Mouse (Mus musculus): Measurements from ENCODE around the gene Boc.

Gene Boc

DNA sequence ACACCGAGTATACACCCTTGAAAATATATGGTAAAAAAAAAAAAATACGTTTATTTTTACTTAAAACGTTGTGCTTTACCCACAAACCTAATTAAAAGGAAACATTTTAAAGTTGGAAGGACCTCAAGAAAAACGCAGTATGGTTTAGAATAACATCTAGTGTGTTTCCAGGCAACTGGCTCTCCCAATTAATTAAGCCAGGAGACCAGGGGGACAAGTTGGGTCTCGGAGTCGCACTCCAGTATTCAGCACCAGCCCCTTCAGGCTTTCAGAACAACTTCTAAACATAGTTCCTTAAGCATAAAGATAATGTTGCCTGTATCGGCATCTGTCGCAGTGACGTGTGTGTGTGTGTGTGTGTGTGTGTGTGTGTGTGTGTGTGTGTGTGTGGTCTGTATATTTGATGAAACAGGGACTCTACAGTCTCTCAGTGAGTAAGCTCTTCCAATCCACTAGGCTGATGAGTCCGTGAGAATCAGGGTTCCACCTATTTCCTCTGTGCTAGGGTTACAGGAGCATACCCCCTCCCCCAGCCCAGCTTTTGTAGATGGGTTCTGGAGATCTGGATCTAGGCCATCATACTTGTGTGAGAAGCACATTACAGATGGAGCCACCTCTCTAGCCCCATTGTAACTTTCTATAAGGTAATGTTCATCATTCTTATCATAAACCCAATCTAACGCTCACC lies 31.3 kb downstream of the Boc start:
- no peak for DNase-seq (ENCODE audit: low spot score)

- no peak for DNase-seq (ENCODE audit: low spot score)
Observed at GRCm38 (mm10) chr16:44526689-44527088, 32.0 kb downstream of the Boc start.

- DNase-seq (ENCODE audit: low spot score) = no peak
Observed at GRCm38 (mm10) chr16:44526044-44526443, 32.7 kb downstream of the Boc start.

- no peak for DNase-seq (ENCODE audit: low spot score)
Observed at GRCm38 (mm10) chr16:44523595-44523994, 35.1 kb downstream of the Boc start.

DNA sequence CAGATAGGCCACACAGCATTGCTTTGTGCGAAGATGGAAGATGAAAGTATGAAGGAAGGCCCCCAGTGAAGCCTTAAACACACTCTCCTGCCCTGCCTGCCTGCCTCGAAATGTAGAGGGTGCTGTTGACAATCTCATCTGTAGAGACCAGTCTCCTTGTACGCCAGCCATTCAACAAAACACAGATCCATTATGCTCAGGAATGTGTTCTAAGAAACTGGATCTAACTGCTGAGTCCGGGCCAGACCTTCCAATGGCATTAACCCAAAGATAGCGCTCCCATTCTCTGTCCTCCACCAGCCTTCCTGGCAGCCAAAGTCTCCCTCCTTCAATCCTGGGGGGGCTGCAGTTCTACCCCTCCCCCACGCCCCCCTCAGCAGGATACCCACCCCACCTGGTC lies 42.2 kb downstream of the Boc start:
- DNase-seq (ENCODE audit: low spot score) = no peak

GRCm38 (mm10) chr16:44510521-44511213 lies 48.0 kb downstream of the Boc start:
- no peak for DNase-seq (ENCODE audit: low spot score)

- no peak for DNase-seq (ENCODE audit: low spot score)
Observed at GRCm38 (mm10) chr16:44509458-44510344, 49.0 kb downstream of the Boc start.

- no peak for DNase-seq (ENCODE audit: low spot score)
Observed at GRCm38 (mm10) chr16:44508772-44509171, 49.9 kb downstream of the Boc start.

- no peak for DNase-seq (ENCODE audit: low spot score)
Observed at GRCm38 (mm10) chr16:44508025-44508424, 50.7 kb downstream of the Boc start.

GRCm38 (mm10) chr16:44507027-44507929 lies 51.4 kb downstream of the Boc start:
- no peak for DNase-seq (ENCODE audit: low spot score)

GRCm38 (mm10) chr16:44505243-44505642 lies 53.5 kb downstream of the Boc start:
- no peak for DNase-seq (ENCODE audit: low spot score)

- DNase-seq (ENCODE audit: low spot score) = no peak
Observed at GRCm38 (mm10) chr16:44502895-44503575, 55.7 kb downstream of the Boc start.

DNA sequence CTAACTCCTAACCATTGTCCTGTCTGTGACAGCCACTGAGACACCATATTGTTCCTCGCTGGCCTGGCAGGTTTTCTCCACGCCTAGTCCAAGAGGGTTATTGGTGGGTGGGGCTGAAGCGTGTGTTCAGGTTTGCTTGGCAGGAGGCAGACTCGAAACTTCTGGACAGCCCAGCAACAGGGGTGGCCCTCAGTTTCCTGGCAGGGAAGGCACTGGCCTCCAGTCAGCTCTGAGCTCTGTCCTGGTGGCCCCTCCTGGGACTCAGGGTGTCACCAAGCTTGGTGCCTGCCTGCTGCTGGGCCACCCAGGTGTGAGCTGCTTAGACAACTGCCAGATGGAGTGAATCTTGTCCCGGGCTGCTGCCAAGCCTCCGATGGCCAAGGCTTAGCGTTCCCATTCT lies 56.4 kb downstream of the Boc start:
- no peak for DNase-seq (ENCODE audit: low spot score)

GRCm38 (mm10) chr16:44501783-44502182 lies 56.9 kb downstream of the Boc start:
- DNase-seq (ENCODE audit: low spot score) = no peak

GRCm38 (mm10) chr16:44498447-44498846 lies 60.2 kb downstream of the Boc start:
- no peak for DNase-seq (ENCODE audit: low spot score)

DNA sequence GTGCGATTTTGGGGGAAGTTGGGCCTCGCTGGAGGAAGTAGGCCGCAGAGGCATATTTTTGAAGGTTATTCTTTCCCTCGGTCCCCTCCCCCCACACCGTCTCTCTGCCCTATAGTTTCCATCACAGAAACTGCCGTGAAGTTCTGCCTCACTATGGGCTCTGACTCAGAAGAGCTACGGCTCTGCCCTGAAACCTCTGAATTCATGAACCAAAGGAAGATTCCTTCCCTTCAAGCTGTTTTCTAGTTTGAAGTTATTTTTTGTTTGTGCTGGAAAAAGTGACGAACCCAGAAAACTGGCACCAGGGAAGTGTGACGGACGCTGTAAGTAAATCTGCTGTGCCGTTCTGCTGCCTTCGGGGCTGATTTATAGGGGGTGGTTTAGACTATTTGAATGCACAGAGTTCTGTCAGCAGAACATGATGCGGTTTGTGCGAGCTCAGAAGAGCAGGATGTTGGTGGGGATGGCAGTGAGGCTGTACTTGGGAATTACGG lies 61.7 kb downstream of the Boc start:
- DNase-seq (ENCODE audit: low spot score) = no peak

DNA sequence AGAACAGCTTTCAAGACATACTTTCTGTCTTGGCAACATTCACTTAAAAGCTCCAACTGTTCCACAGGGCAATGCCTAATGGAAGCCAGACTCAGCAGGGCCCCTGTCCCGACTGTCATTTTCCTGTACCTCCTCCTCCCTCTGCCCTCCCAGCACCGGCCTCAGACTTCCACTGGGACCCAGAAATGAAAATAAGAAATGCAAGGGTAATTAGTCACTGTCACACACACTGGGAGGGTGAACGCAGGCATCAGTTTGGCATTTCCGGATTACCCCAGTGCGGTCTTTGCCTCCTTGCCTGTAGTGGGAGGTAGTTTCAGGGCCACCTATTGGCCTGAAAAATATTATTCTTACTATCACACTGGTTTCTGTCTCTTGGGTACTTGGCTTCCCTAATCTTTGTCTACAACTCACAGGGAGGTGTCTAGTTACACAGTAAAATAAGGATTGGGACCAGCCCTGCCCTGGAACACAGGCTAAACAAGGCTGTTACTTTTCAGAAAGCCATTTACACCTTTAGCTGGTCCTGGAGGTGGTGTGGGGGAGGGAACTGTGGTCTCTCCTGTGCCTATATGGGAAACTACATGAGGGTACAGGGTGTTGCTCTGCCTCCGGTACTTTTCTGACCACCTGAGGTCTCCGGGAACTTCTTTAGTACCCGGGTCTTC lies 64.1 kb downstream of the Boc start:
- DNase-seq (ENCODE audit: low spot score) = no peak

DNA sequence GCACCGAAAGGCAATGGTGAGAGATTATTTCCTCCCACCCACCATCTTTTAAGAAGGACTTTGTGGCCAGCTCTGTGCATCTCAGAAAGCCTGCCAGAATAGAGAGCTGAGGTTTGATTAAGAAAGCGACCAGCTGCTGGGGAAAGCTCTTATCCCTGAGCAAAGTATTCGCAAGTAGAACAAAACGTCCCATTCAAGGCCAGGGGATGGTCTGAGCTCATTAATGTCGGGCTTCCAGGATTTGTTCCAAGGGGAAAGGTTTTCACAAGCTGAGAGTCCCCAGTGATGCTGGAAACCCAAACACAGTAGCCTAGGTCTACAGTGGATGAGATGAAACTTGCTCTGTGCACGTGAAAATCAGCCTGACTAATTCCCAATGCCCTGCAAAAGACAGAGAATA lies 64.8 kb downstream of the Boc start:
- no peak for DNase-seq (ENCODE audit: low spot score)

DNA sequence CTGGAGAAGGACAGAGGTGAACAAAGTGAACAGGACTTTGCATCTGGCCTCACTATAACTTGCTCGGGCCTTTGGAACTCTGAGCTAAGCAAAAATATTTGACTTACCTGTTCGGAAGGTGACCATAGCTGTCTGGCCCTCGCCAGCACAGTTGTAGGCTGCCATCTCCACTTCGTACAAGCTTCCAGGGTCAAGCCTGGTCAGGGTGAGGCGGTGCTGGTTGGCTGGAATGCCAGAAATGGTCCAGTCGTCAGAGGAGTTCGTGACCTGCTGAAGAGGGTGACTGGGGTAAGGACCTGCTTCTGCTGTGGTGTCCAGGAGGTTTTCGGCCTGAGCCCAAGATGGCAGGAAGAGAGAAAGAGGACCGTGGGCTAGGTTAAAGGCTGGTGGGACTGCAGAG lies 66.0 kb downstream of the Boc start:
- DNase-seq (ENCODE audit: low spot score) = no peak

- no peak for DNase-seq (ENCODE audit: low spot score)
Observed at GRCm38 (mm10) chr16:44492151-44492550, 66.5 kb downstream of the Boc start.
